Mouse (Mus musculus) G1E (cell line): ENCODE measurements around the gene Ptpn4.

ENCODE experiments used
- CTCF ChIP-seq: IDR thresholded peaks from 2 replicates; pipeline ENCODE4 v1.5.1; 2012; ENCODE audit warnings: low read depth, low read length, inconsistent platforms, mixed read lengths
- GATA1 ChIP-seq: IDR thresholded peaks from 2 replicates; pipeline ENCODE4 v1.6.1; 2012; ENCODE audit warnings: borderline replicate concordance, low read length, inconsistent platforms, mixed read lengths
- GATA2 ChIP-seq: IDR thresholded peaks from 2 replicates; pipeline ENCODE4 v1.6.1; 2012; ENCODE audit warnings: low read depth, low read length, inconsistent platforms, borderline replicate concordance

DNA sequence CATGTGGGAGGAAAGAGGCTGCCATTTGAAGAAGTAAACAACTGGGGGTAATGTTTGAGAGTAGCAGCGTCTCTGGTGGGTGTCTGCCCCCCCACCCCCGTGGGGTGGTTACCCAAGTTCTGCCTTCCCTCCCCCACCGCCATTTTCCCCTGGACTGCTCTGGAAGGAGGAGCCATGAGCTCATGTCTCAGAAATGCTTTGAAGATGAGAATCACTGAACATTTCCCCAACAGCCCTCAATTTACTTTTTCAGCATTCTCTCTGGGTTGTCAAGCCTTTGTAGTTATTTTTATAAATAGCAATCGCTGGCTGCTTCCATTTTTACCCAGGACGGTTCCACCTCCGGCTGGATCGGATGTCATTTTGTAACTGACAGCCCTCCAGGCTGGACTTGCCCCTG, 48.9 kb upstream of the Ptpn4 start:
- TF ChIP-seq CTCF (no peak), GATA2 (no peak), GATA1 (no peak)
